Mouse (Mus musculus): ENCODE measurements around the gene Nod2.

DNA sequence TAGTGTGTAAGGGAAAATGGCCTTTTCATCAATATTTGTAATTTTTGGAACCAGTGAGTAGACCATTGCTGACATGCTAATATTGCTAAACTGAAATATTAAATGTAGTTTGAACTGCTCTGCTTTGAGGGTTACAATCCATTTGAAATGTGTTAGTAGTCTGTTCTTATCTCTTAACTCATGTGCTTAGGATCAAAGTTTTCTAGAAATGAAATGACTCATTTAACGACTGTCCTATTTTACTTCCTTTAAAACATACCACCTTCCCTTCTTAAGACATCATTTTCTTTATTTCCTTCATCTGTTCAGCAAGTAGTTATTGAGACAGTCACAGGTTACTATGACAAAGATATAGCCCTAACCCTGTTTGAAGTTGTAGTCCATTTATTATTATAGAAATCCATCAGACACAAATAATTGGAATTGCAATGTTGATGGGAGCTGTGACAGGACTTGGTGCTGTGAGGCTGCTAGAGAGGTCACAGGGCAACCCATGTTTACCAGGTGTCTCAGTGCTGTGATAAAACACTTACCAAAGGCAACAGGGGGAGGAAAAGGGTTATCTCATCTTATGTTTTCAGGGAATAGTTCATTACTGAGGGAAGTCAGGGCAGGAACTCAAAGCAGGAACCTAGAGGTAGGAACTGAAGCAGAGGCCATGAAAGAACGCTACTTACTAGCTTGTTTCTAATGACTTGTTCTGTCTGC lies 76.3 kb downstream of the Nod2 start:
- no peak for TF ChIP-seq GATA1 (IDR thresholded peaks at IDR 0.05; ENCODE audit: borderline replicate concordance, low read length)
- TF ChIP-seq FLI1 (IDR thresholded peaks at IDR 0.05; ENCODE audit: low read length): no peak
